Mouse (Mus musculus) erythroblast, embryonic 14.5 days (primary cell): ENCODE measurements around the gene Hbb-bh1. TPM values are rescaled to one million over a fixed set of nuclear protein-coding genes. Genes with fewer than 3 reads are reported as not detected.
A peak's percentile ranks its signal among the peaks of the same experiment; 100 is the strongest.

Experiments used
- H3K27me3 ChIP-seq: 2 replicates; pipeline ENCODE4 v1.6.1; 2012; ENCODE audit warnings: inconsistent platforms; ENCODE audit not compliant: control insufficient read depth
- H3K36me3 ChIP-seq: 2 replicates; pipeline ENCODE4 v1.6.1; 2012; ENCODE audit warnings: mild to moderate bottlenecking, inconsistent platforms; ENCODE audit not compliant: control insufficient read depth
- H3K4me1 ChIP-seq: 2 replicates; pipeline ENCODE4 v1.6.1; 2012; ENCODE audit warnings: inconsistent platforms; ENCODE audit not compliant: control insufficient read depth
- H3K4me3 ChIP-seq: replicated peaks from 2 replicates; pipeline ENCODE3; 2012; ENCODE audit warnings: moderate library complexity, mild to moderate bottlenecking, inconsistent platforms
- H3K9me3 ChIP-seq: 2 replicates; pipeline ENCODE4 v1.6.1; 2012; ENCODE audit warnings: low read length, inconsistent platforms, mixed read lengths; ENCODE audit not compliant: control insufficient read depth
- GATA1 ChIP-seq: IDR thresholded peaks from 2 replicates; pipeline ENCODE4 v1.6.1; 2012; ENCODE audit warnings: low read length, inconsistent platforms, mixed read lengths
- TAL1 ChIP-seq: IDR thresholded peaks from 3 replicates; pipeline ENCODE4 v1.6.1; 2012; ENCODE audit warnings: low read length, inconsistent platforms, mixed read lengths
- polyA plus RNA-seq: library from polyadenylated mRNA; stranded (reverse); fragments of >175 nt; gene quantifications from 2 replicates; pipeline ENCODE4 v1.2.3, GENCODE M21; 2012

Gene Hbb-bh1
- polyA plus RNA-seq, result 4.0 and 4.3 TPM in 2 replicates

GRCm38 (mm10) chr7:103843034-103843433 lies at the start of gene Hbb-bh1:
Gene Hbb-bh1 (minus strand): TSS chr7:103843164.
- Histone ChIP-seq H3K9me3 (no peaks in the 10 kb centered on the region), H3K36me3 (peaks cover 2% of the 10 kb centered on the region; the same call in 1 of the 2 replicates), H3K4me3 (no peak within 1 kb of the TSS), H3K27me3 (no peaks in the 10 kb centered on the region), H3K4me1 (peaks cover 66% of the 10 kb centered on the region)
- TF ChIP-seq GATA1 (no peak), TAL1 (no peak)

- H3K27me3 ChIP-seq, result peaks cover 68% of the 10 kb centered on the region
- no peaks in the 10 kb centered on the region; the same call in 1 of the 2 replicates for H3K9me3 ChIP-seq
- H3K36me3 ChIP-seq, result no peaks in the 10 kb centered on the region
- H3K4me1 ChIP-seq, result peaks cover 21% of the 10 kb centered on the region
- no peak within 1 kb of the TSS for H3K4me3 ChIP-seq
- TF ChIP-seq GATA1 (no peak), TAL1 (no peak)
Measured at GRCm38 (mm10) chr7:103886152-103886551, 43.2 kb upstream of the Hbb-bh1 start, which contains the start of gene Olfr66. Gene Olfr66 (minus strand): TSS chr7:103886252.

GRCm38 (mm10) chr7:103877093-103877492 lies 34.1 kb upstream of the Hbb-bh1 start:
- Histone ChIP-seq H3K9me3 (no peaks in the 10 kb centered on the region), H3K27me3 (peaks cover 7% of the 10 kb centered on the region), H3K4me1 (peaks cover 86% of the 10 kb centered on the region), H3K36me3 (no peaks in the 10 kb centered on the region; the same call in 1 of the 2 replicates), H3K4me3 (no peak overlapping the region)
- TF ChIP-seq GATA1 (peak; percentile 98), TAL1 (peak; percentile 99)

GRCm38 (mm10) chr7:103874451-103874850 lies 31.5 kb upstream of the Hbb-bh1 start:
- Histone ChIP-seq H3K9me3 (no peaks in the 10 kb centered on the region), H3K4me3 (no peak overlapping the region), H3K36me3 (no peaks in the 10 kb centered on the region; the same call in 1 of the 2 replicates), H3K27me3 (no peaks in the 10 kb centered on the region), H3K4me1 (peaks cover 96% of the 10 kb centered on the region)
- no peak for TF ChIP-seq GATA1
- no peak for TF ChIP-seq TAL1

- no peaks in the 10 kb centered on the region for H3K27me3 ChIP-seq
- no peaks in the 10 kb centered on the region for H3K9me3 ChIP-seq
- peak overlapping the region; percentile 39 for H3K4me3 ChIP-seq
- peaks cover 96% of the 10 kb centered on the region for H3K4me1 ChIP-seq
- no peak for TF ChIP-seq GATA1
- no peak for TF ChIP-seq TAL1
- H3K36me3 ChIP-seq, result peaks cover 4% of the 10 kb centered on the region; the same call in 1 of the 2 replicates
Measured at GRCm38 (mm10) chr7:103873064-103873463, 30.1 kb upstream of the Hbb-bh1 start.

- peak; percentile 91 for TF ChIP-seq TAL1
- peak; percentile 88 for TF ChIP-seq GATA1
- H3K4me3 ChIP-seq, result peak overlapping the region; percentile 53
- no peaks in the 10 kb centered on the region for H3K9me3 ChIP-seq
- H3K4me1 ChIP-seq, result peaks cover 94% of the 10 kb centered on the region
- H3K36me3 ChIP-seq, result peaks cover 7% of the 10 kb centered on the region
- H3K27me3 ChIP-seq, result no peaks in the 10 kb centered on the region
Measured at GRCm38 (mm10) chr7:103870667-103871066, 27.7 kb upstream of the Hbb-bh1 start.

GRCm38 (mm10) chr7:103865716-103866115 lies 22.8 kb upstream of the Hbb-bh1 start:
- H3K4me1 ChIP-seq, result peaks cover 97% of the 10 kb centered on the region
- no peaks in the 10 kb centered on the region for H3K27me3 ChIP-seq
- TF ChIP-seq TAL1 (peak; percentile 90), GATA1 (peak; percentile 94)
- no peaks in the 10 kb centered on the region for H3K9me3 ChIP-seq
- peak overlapping the region; percentile 45 for H3K4me3 ChIP-seq
- H3K36me3 ChIP-seq, result peaks cover 13% of the 10 kb centered on the region

- no peaks in the 10 kb centered on the region for H3K9me3 ChIP-seq
- TF ChIP-seq GATA1, result no peak
- TF ChIP-seq TAL1, result no peak
- H3K4me1 ChIP-seq, result peaks cover 87% of the 10 kb centered on the region
- H3K27me3 ChIP-seq, result no peaks in the 10 kb centered on the region
- peaks cover 6% of the 10 kb centered on the region for H3K36me3 ChIP-seq
- H3K4me3 ChIP-seq, result peak overlapping the region; percentile 47
Measured at GRCm38 (mm10) chr7:103861531-103861930, 18.6 kb upstream of the Hbb-bh1 start.

GRCm38 (mm10) chr7:103860855-103861254 lies 17.9 kb upstream of the Hbb-bh1 start:
- Histone ChIP-seq H3K4me1 (peaks cover 87% of the 10 kb centered on the region), H3K4me3 (peak overlapping the region; percentile 47)
- TF ChIP-seq GATA1 (peak; percentile 63), TAL1 (peak; percentile 87)

GRCm38 (mm10) chr7:103859076-103859475 lies 16.1 kb upstream of the Hbb-bh1 start:
- peak; percentile 82 for TF ChIP-seq TAL1
- peak; percentile 90 for TF ChIP-seq GATA1
- no peaks in the 10 kb centered on the region for H3K9me3 ChIP-seq
- H3K27me3 ChIP-seq, result no peaks in the 10 kb centered on the region
- peaks cover 87% of the 10 kb centered on the region for H3K4me1 ChIP-seq
- H3K36me3 ChIP-seq, result peaks cover 3% of the 10 kb centered on the region
- peak overlapping the region; percentile 54 for H3K4me3 ChIP-seq

More at GRCm38 (mm10) chr7:103860855-103861254, 17.9 kb upstream of the Hbb-bh1 start:
- H3K36me3 ChIP-seq, result peaks cover 6% of the 10 kb centered on the region
- H3K9me3 ChIP-seq, result no peaks in the 10 kb centered on the region
- no peaks in the 10 kb centered on the region for H3K27me3 ChIP-seq
